Mouse (Mus musculus): ENCODE data around the gene Gm10188. TPM values are rescaled to one million over a fixed set of nuclear protein-coding genes. Genes with fewer than 3 reads are reported as not detected.

Gene Gm10188
- polyA plus RNA-seq (2016; fragmentation: Nextera tagmentation; extraction: Ambion mirVana): 0.24 and 0.31 TPM in 2 replicates

- Histone ChIP-seq H3K4me3 (no peak within 1 kb of the TSS), H3K4me1 (replicated peaks) (peaks cover 10% of the 10 kb centered on the region; the same call in 1 of the 2 replicates), H3K36me3 (no peaks in the 10 kb centered on the region), H3K27me3 (ENCODE audit: insufficient read depth, poor library complexity, severe bottlenecking) (peaks cover 17% of the 10 kb centered on the region), H3K27ac (no peak within 1 kb of the TSS), H3K9me3 (no peaks in the 10 kb centered on the region)
- 89% methylated on average over 3 of the region's 3 CpGs for WGBS
- no peak for DNase-seq (ENCODE audit: low spot score)
Measured at GRCm38 (mm10) chr1:132229667-132230066, at the start of gene Gm10188. Gene Gm10188, minus strand, starts transcription at chr1:132229767.

GRCm38 (mm10) chr1:132277124-132277523 is 47.6 kb upstream of the Gm10188 start:
- Histone ChIP-seq H3K9me3 (no peaks in the 10 kb centered on the region), H3K27ac (no peak overlapping the region), H3K4me1 (replicated peaks) (peaks cover 17% of the 10 kb centered on the region), H3K4me3 (no peak overlapping the region), H3K36me3 (no peaks in the 10 kb centered on the region), H3K27me3 (ENCODE audit: insufficient read depth, poor library complexity, severe bottlenecking) (no peaks in the 10 kb centered on the region)
- no peak for DNase-seq (ENCODE audit: low spot score)
- 82% methylated on average over 6 of the region's 6 CpGs for WGBS

- DNase-seq (ENCODE audit: low spot score): no peak
- H3K4me3 ChIP-seq: no peak overlapping the region
Measured at GRCm38 (mm10) chr1:132276694-132277093, 47.1 kb upstream of the Gm10188 start.

GRCm38 (mm10) chr1:132271237-132271636 is 41.7 kb upstream of the Gm10188 start:
- DNase-seq (ENCODE audit: low spot score): no peak
- Histone ChIP-seq H3K9me3 (no peaks in the 10 kb centered on the region), H3K27me3 (ENCODE audit: insufficient read depth, poor library complexity, severe bottlenecking) (no peaks in the 10 kb centered on the region), H3K27ac (no peak overlapping the region), H3K36me3 (no peaks in the 10 kb centered on the region), H3K4me3 (no peak overlapping the region), H3K4me1 (replicated peaks) (peaks cover 27% of the 10 kb centered on the region)
- WGBS: 68% methylated on average over 3 of the region's 3 CpGs

More at GRCm38 (mm10) chr1:132276694-132277093, 47.1 kb upstream of the Gm10188 start:
- 77% methylated on average over 3 of the region's 3 CpGs for WGBS
- Histone ChIP-seq H3K27ac (no peak overlapping the region), H3K36me3 (no peaks in the 10 kb centered on the region), H3K27me3 (ENCODE audit: insufficient read depth, poor library complexity, severe bottlenecking) (no peaks in the 10 kb centered on the region), H3K9me3 (no peaks in the 10 kb centered on the region), H3K4me1 (replicated peaks) (peaks cover 12% of the 10 kb centered on the region)

- Histone ChIP-seq H3K9me3 (no peaks in the 10 kb centered on the region), H3K27ac (no peak overlapping the region), H3K4me1 (replicated peaks) (peaks cover 41% of the 10 kb centered on the region), H3K4me3 (no peak overlapping the region), H3K27me3 (ENCODE audit: insufficient read depth, poor library complexity, severe bottlenecking) (no peaks in the 10 kb centered on the region), H3K36me3 (no peaks in the 10 kb centered on the region)
- 77% methylated on average over 7 of the region's 7 CpGs for WGBS
- DNase-seq (ENCODE audit: low spot score): no peak
Measured at GRCm38 (mm10) chr1:132268418-132269060, 39.0 kb upstream of the Gm10188 start.

- Histone ChIP-seq H3K9me3 (no peaks in the 10 kb centered on the region), H3K27ac (no peak overlapping the region), H3K4me1 (replicated peaks) (peaks cover 46% of the 10 kb centered on the region), H3K27me3 (ENCODE audit: insufficient read depth, poor library complexity, severe bottlenecking) (no peaks in the 10 kb centered on the region), H3K4me3 (no peak overlapping the region), H3K36me3 (no peaks in the 10 kb centered on the region)
- 73% methylated on average over 2 of the region's 2 CpGs for WGBS
- no peak for DNase-seq (ENCODE audit: low spot score)
Measured at GRCm38 (mm10) chr1:132267959-132268358, 38.4 kb upstream of the Gm10188 start.

- Histone ChIP-seq H3K4me3 (no peak overlapping the region), H3K4me1 (replicated peaks) (peaks cover 46% of the 10 kb centered on the region), H3K36me3 (no peaks in the 10 kb centered on the region), H3K27ac (no peak overlapping the region), H3K9me3 (no peaks in the 10 kb centered on the region), H3K27me3 (ENCODE audit: insufficient read depth, poor library complexity, severe bottlenecking) (no peaks in the 10 kb centered on the region)
- WGBS: 58% methylated on average over 8 of the region's 8 CpGs
- no peak for DNase-seq (ENCODE audit: low spot score)
Measured at GRCm38 (mm10) chr1:132266791-132267557, 37.4 kb upstream of the Gm10188 start.

- no peak overlapping the region for H3K4me3 ChIP-seq
- H3K27me3 ChIP-seq (ENCODE audit: insufficient read depth, poor library complexity, severe bottlenecking): no peaks in the 10 kb centered on the region
- DNase-seq (ENCODE audit: low spot score): no peak
- no peak overlapping the region for H3K27ac ChIP-seq
- H3K36me3 ChIP-seq: no peaks in the 10 kb centered on the region
- WGBS: 91% methylated on average over 10 of the region's 10 CpGs
- no peaks in the 10 kb centered on the region for H3K9me3 ChIP-seq
- peaks cover 46% of the 10 kb centered on the region for H3K4me1 ChIP-seq (replicated peaks)
Measured at GRCm38 (mm10) chr1:132265936-132266335, 36.4 kb upstream of the Gm10188 start.

- 80% methylated on average over 8 of the region's 8 CpGs for whole genome bisulfite sequencing
- Histone ChIP-seq H3K27ac (peak overlapping the region; percentile 31), H3K9me3 (no peaks in the 10 kb centered on the region), H3K36me3 (no peaks in the 10 kb centered on the region), H3K4me3 (no peak overlapping the region), H3K27me3 (ENCODE audit: insufficient read depth, poor library complexity, severe bottlenecking) (no peaks in the 10 kb centered on the region), H3K4me1 (replicated peaks) (peaks cover 46% of the 10 kb centered on the region)
- no peak for DNase-seq (ENCODE audit: low spot score)
Measured at GRCm38 (mm10) chr1:132265211-132265859, 35.8 kb upstream of the Gm10188 start.

- Histone ChIP-seq H3K27ac (no peak overlapping the region), H3K36me3 (no peaks in the 10 kb centered on the region), H3K4me1 (replicated peaks) (peaks cover 44% of the 10 kb centered on the region), H3K27me3 (ENCODE audit: insufficient read depth, poor library complexity, severe bottlenecking) (no peaks in the 10 kb centered on the region), H3K4me3 (no peak overlapping the region), H3K9me3 (no peaks in the 10 kb centered on the region)
- WGBS: 66% methylated on average over 7 of the region's 7 CpGs
- DNase-seq (ENCODE audit: low spot score): no peak
Measured at GRCm38 (mm10) chr1:132264577-132264976, 35.0 kb upstream of the Gm10188 start.

- Histone ChIP-seq H3K36me3 (no peaks in the 10 kb centered on the region), H3K4me3 (no peak overlapping the region), H3K9me3 (no peaks in the 10 kb centered on the region), H3K27ac (peak overlapping the region; percentile 71; the same call in 1 of the 2 replicates), H3K27me3 (ENCODE audit: insufficient read depth, poor library complexity, severe bottlenecking) (no peaks in the 10 kb centered on the region), H3K4me1 (replicated peaks) (peaks cover 37% of the 10 kb centered on the region)
- DNase-seq (ENCODE audit: low spot score): no peak
- 79% methylated on average over 4 of the region's 4 CpGs for WGBS
Measured at GRCm38 (mm10) chr1:132263618-132264017, 34.1 kb upstream of the Gm10188 start.

- H3K4me3 ChIP-seq: no peak overlapping the region
- H3K9me3 ChIP-seq: no peaks in the 10 kb centered on the region
- no peaks in the 10 kb centered on the region for H3K27me3 ChIP-seq (ENCODE audit: insufficient read depth, poor library complexity, severe bottlenecking)
- H3K36me3 ChIP-seq: no peaks in the 10 kb centered on the region
- peaks cover 19% of the 10 kb centered on the region for H3K4me1 ChIP-seq (replicated peaks)
- 72% methylated on average over 5 of the region's 5 CpGs for WGBS
- no peak overlapping the region for H3K27ac ChIP-seq
- DNase-seq (ENCODE audit: low spot score): no peak
Measured at GRCm38 (mm10) chr1:132261058-132261457, 31.5 kb upstream of the Gm10188 start.

- H3K9me3 ChIP-seq: no peaks in the 10 kb centered on the region
- H3K27ac ChIP-seq: no peak overlapping the region
- H3K4me3 ChIP-seq: no peak overlapping the region
- H3K4me1 ChIP-seq (replicated peaks): peaks cover 19% of the 10 kb centered on the region
- no peaks in the 10 kb centered on the region for H3K36me3 ChIP-seq
- 90% methylated on average over 1 of the region's 1 CpGs for WGBS
- DNase-seq (ENCODE audit: low spot score): no peak
- no peaks in the 10 kb centered on the region for H3K27me3 ChIP-seq (ENCODE audit: insufficient read depth, poor library complexity, severe bottlenecking)
Measured at GRCm38 (mm10) chr1:132260331-132260730, 30.8 kb upstream of the Gm10188 start.

Measured in hindbrain, embryonic 10.5 days (tissue).